Mouse (Mus musculus) myocyte (in vitro differentiated cells): Measurements from ENCODE around the gene Gm47969. TPM values are rescaled to one million over a fixed set of nuclear protein-coding genes. Genes with fewer than 3 reads are reported as not detected.

Experiments
- H3K27me3 ChIP-seq: one replicate; pipeline ENCODE4 v1.6.1; 2011; ENCODE audit not compliant: control insufficient read depth, insufficient read depth, insufficient read length
- H3K36me3 ChIP-seq: one replicate; pipeline ENCODE4 v1.6.1; 2011; ENCODE audit not compliant: control insufficient read depth, insufficient read depth
- H3K4me2 ChIP-seq: one replicate; pipeline ENCODE4 v1.6.1; 2011; ENCODE audit warnings: low read depth, control low read depth
- H3K4me3 ChIP-seq: one replicate; pipeline ENCODE4 v1.5.1; 2011; ENCODE audit warnings: mild to moderate bottlenecking, control low read depth, moderate library complexity
- H3K79me2 ChIP-seq: one replicate; pipeline ENCODE4 v1.6.1; 2011; ENCODE audit not compliant: control insufficient read depth, insufficient read depth
- H3ac ChIP-seq: one replicate; pipeline ENCODE4 v1.6.1; 2011; ENCODE audit not compliant: control insufficient read depth, insufficient read length
- CEBPB ChIP-seq: IDR thresholded peaks from 2 replicates; pipeline ENCODE4 v1.6.1; 2011; ENCODE audit warnings: mild to moderate bottlenecking, moderate library complexity; ENCODE audit not compliant: poor library complexity, insufficient read depth, severe bottlenecking
- E2F4 ChIP-seq: IDR thresholded peaks from one replicate; pipeline ENCODE4 v1.6.1; 2011; ENCODE audit warnings: mild to moderate bottlenecking, control low read depth, moderate library complexity; ENCODE audit not compliant: insufficient read depth
- MAX ChIP-seq: IDR thresholded peaks from one replicate; pipeline ENCODE4 v1.6.1; 2011; ENCODE audit warnings: low read depth, mild to moderate bottlenecking, control low read depth
- MYOD1 ChIP-seq, 3 experiments: IDR thresholded peaks; one replicate each; pipeline ENCODE4 v1.6.1; 2011; ENCODE audit warnings: control low read depth in 2 of 3, low read depth in 2 of 3, mild to moderate bottlenecking in 2 of 3, moderate library complexity in 1 of 3; ENCODE audit not compliant: insufficient read length in 2 of 3, control insufficient read depth in 1 of 3
- MYOG ChIP-seq, 3 experiments: IDR thresholded peaks; one replicate each; pipeline ENCODE4 v1.6.1; 2011; ENCODE audit warnings: control low read depth in 2 of 3, low read depth in 2 of 3, mild to moderate bottlenecking in 2 of 3; ENCODE audit not compliant: insufficient read length in 2 of 3, control insufficient read depth in 1 of 3, insufficient read depth in 1 of 3
- POLR2A ChIP-seq: IDR thresholded peaks from one replicate; pipeline ENCODE4 v1.6.1; 2011; ENCODE audit warnings: low read depth, mild to moderate bottlenecking, control low read depth, moderate library complexity; ENCODE audit not compliant: insufficient read length
- POLR2AphosphoS2 ChIP-seq: IDR thresholded peaks from one replicate; pipeline ENCODE4 v1.6.1; 2011; ENCODE audit warnings: low read depth, control low read depth; ENCODE audit not compliant: insufficient read length
- REST ChIP-seq: IDR thresholded peaks from one replicate; pipeline ENCODE4 v1.6.1; 2011; ENCODE audit warnings: mild to moderate bottlenecking, control low read depth, moderate library complexity; ENCODE audit not compliant: insufficient read depth, insufficient read length
- SRF ChIP-seq: IDR thresholded peaks from one replicate; pipeline ENCODE4 v1.6.1; 2011; ENCODE audit warnings: low read depth; ENCODE audit not compliant: control insufficient read depth, insufficient read length
- TCF12 ChIP-seq: IDR thresholded peaks from one replicate; pipeline ENCODE4 v1.6.1; 2011; ENCODE audit warnings: mild to moderate bottlenecking, control low read depth; ENCODE audit not compliant: poor library complexity, insufficient read depth, severe bottlenecking
- TCF3 ChIP-seq: IDR thresholded peaks from one replicate; pipeline ENCODE4 v1.6.1; 2011; ENCODE audit warnings: low read depth, control low read depth; ENCODE audit not compliant: insufficient read length
- USF1 ChIP-seq: IDR thresholded peaks from one replicate; pipeline ENCODE4 v1.6.1; 2011; ENCODE audit warnings: low read depth, mild to moderate bottlenecking, control low read depth, moderate library complexity
- polyA plus RNA-seq: library from polyadenylated mRNA; unstranded; fragments of >200 nt; fragmentation: generic; extraction: Trizol; gene quantifications from one replicate; pipeline ENCODE4 v1.2.1, GENCODE M21; 2012; ENCODE audit warnings: missing spikeins

The Gm47969 gene
- polyA plus RNA-seq, 1 experiment = not detected

DNA sequence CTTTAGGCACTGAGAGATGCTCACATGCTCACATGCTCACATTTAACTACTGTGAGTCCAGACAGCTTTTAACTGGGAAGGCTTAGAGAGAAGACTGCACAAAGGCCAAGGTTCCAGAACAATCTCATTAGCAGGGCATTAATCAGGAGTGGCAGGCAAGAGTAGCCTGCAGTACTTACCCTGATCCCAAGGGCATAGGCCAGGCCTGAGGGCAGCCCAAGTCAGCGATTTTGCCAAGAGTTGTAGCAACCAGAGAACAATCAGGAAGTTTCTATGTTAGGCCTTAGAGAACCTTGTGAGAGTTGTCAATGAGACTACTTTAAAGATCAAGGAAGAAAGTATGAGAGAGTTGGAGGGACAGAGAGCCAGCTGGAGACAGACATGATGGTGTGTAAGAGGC, 13.7 kb downstream of the Gm47969 start:
- no peak overlapping the region for H3K4me2 ChIP-seq
- H3K27me3 ChIP-seq = peaks cover 5% of the 10 kb centered on the region
- H3K4me3 ChIP-seq = no peak overlapping the region
- TF ChIP-seq USF1 (no peak), SRF (no peak), POLR2AphosphoS2 (no peak), MYOD1 (IDR thresholded peaks at IDR 0.05; ENCODE audit: control insufficient read depth in 1 of 3, insufficient read length in 2 of 3, low read depth in 2 of 3) (no peak), E2F4 (no peak), MYOG (IDR thresholded peaks at IDR 0.05; ENCODE audit: control insufficient read depth in 1 of 3, insufficient read depth in 1 of 3, insufficient read length in 2 of 3, low read depth in 2 of 3) (no peak), TCF12 (no peak), MAX (no peak), CEBPB (no peak), POLR2A (no peak), TCF3 (no peak), REST (no peak)
- no peak overlapping the region for H3ac ChIP-seq
- H3K79me2 ChIP-seq = no peaks in the 10 kb centered on the region
- no peaks in the 10 kb centered on the region for H3K36me3 ChIP-seq

- Histone ChIP-seq H3K27me3 (peaks cover 5% of the 10 kb centered on the region), H3K36me3 (no peaks in the 10 kb centered on the region), H3K4me2 (no peak within 1 kb of the TSS), H3K79me2 (no peaks in the 10 kb centered on the region), H3K4me3 (no peak within 1 kb of the TSS), H3ac (no peak within 1 kb of the TSS)
- TF ChIP-seq E2F4 (no peak), MYOG (IDR thresholded peaks at IDR 0.05; ENCODE audit: control insufficient read depth in 1 of 3, insufficient read depth in 1 of 3, insufficient read length in 2 of 3, low read depth in 2 of 3) (no peak), USF1 (no peak), MAX (no peak), TCF3 (no peak), POLR2AphosphoS2 (no peak)
Measured at GRCm38 (mm10) chr1:83059278-83059677, 14.5 kb downstream of the Gm47969 start, which contains the start of gene A030005K14Rik. Gene A030005K14Rik, minus strand, starts transcription at chr1:83059378.

DNA sequence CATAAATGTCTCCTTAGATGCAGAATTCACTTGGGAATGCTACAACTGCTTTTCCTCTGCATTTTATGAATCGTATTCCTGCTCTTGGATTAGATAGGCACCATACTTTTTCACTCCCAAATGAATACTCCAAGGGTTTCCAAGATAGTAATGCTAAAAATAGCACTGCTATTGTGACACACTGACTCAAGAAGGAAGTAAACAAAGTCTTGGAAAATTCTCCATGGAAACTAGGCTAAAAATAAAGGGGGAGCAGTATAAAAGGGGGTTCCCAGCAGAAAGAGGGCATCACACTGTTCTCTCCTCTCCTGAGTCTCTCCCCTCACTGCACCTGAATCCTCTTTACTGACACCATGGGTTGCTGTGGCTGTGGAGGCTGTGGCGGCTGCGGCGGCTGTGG, 15.9 kb downstream of the Gm47969 start, which contains the start of gene Krtap28-13:
TSS of gene Krtap28-13 (plus strand) at position 288 of the 400 bp plus-strand sequence.
- no peaks in the 10 kb centered on the region for H3K79me2 ChIP-seq
- no peak within 1 kb of the TSS for H3K4me2 ChIP-seq
- H3ac ChIP-seq = no peak within 1 kb of the TSS
- no peak within 1 kb of the TSS for H3K4me3 ChIP-seq
- no peaks in the 10 kb centered on the region for H3K36me3 ChIP-seq
- TF ChIP-seq MAX (no peak), TCF12 (no peak), POLR2AphosphoS2 (no peak), USF1 (no peak)
- peaks cover 6% of the 10 kb centered on the region for H3K27me3 ChIP-seq

DNA sequence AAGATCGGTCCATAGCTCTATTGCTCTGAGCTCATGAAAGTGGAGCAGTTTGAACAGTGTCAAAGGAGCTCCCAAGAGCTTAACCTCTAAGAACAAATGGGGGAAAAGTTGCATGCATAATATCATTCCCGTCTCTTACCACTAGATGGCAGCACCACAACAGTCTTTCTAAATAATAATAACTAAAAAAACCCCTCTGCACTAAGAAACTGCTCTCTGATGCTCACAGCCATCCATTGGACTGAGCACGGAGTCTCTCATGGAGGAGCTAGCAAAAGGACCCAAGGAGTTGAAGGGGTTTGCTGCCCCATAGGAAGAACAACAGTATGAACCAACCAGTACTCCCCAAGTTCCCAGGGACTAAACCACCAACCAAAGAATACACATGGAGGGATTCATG, 20.1 kb downstream of the Gm47969 start:
- H3K4me2 ChIP-seq = no peak overlapping the region
- TF ChIP-seq TCF3 (no peak), TCF12 (no peak), E2F4 (no peak), CEBPB (no peak), MAX (no peak), REST (no peak)
- H3K79me2 ChIP-seq = no peaks in the 10 kb centered on the region
- H3K4me3 ChIP-seq = no peak overlapping the region
- peaks cover 16% of the 10 kb centered on the region for H3K27me3 ChIP-seq
- no peak overlapping the region for H3ac ChIP-seq
- H3K36me3 ChIP-seq = no peaks in the 10 kb centered on the region

- Histone ChIP-seq H3K4me2 (no peak overlapping the region), H3K4me3 (no peak overlapping the region), H3K79me2 (no peaks in the 10 kb centered on the region), H3K36me3 (no peaks in the 10 kb centered on the region), H3ac (no peak overlapping the region), H3K27me3 (peaks cover 16% of the 10 kb centered on the region)
- no peak for TF ChIP-seq MAX
- no peak for TF ChIP-seq POLR2A
- TF ChIP-seq E2F4 = no peak
- no peak for TF ChIP-seq SRF
- no peak for TF ChIP-seq USF1
- no peak for TF ChIP-seq CEBPB
- no peak for TF ChIP-seq TCF3
Measured at GRCm38 (mm10) chr1:83066577-83066976, 21.8 kb downstream of the Gm47969 start.

DNA sequence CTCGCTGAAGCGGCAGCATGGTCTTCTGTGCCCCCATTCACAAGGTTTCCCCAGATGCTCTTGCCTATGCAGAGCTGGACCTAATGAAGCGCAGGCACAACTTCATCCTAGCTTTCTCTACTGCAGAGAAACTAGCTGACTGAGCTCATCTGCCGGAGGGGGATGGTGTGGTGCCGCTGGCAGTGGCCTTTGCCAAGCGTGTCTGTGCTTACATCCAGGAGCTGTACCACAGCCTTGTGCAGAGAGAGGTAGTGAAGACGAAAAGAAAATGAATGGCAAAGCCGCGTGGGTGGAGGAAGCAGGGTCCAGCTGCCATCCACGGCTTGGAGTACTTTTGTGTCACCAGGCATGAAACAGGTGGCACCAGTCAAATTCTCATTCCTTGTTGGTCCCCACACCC, 22.5 kb downstream of the Gm47969 start:
- H3K36me3 ChIP-seq = no peaks in the 10 kb centered on the region

More for the DNA sequence above, 22.5 kb downstream of the Gm47969 start:
- Histone ChIP-seq H3K27me3 (peaks cover 16% of the 10 kb centered on the region), H3K79me2 (no peaks in the 10 kb centered on the region), H3K4me2 (no peak overlapping the region), H3ac (no peak overlapping the region), H3K4me3 (no peak overlapping the region)
- TF ChIP-seq CEBPB = no peak
- TF ChIP-seq E2F4 = no peak
- no peak for TF ChIP-seq POLR2A
- no peak for TF ChIP-seq SRF
- no peak for TF ChIP-seq MYOG (IDR thresholded peaks at IDR 0.05; ENCODE audit: control insufficient read depth in 1 of 3, insufficient read depth in 1 of 3, insufficient read length in 2 of 3, low read depth in 2 of 3)
- no peak for TF ChIP-seq REST
- TF ChIP-seq MYOD1 (IDR thresholded peaks at IDR 0.05; ENCODE audit: control insufficient read depth in 1 of 3, insufficient read length in 2 of 3, low read depth in 2 of 3) = no peak
- TF ChIP-seq USF1 = no peak
- TF ChIP-seq TCF3 = no peak
- TF ChIP-seq MAX = no peak
- no peak for TF ChIP-seq TCF12
